Mouse (Mus musculus) T-helper 1 cell (primary cell): ENCODE data around the gene Rxfp3.
"Not testable (repeated sequence)": the region's sequence is repeated elsewhere in the genome, so short reads cannot be mapped to it uniquely, and the experiment has no call there.

Experiments
- in situ Hi-C: fragments of 300-600 bp; cut with MboI, MseI; formaldehyde crosslinking; loops from one replicate; pipeline ENCODE4 v1.15.1; 2025; ENCODE audit warnings: high pct_unique_total_duplicates

The Rxfp3 gene

GRCm38 (mm10) chr15:11036535-11037375, 1.0 kb downstream of the Rxfp3 start:
- in situ Hi-C loops = loop anchor here (5.0 to 25.0 kb wide), 2 partner anchors 291 to 526 kb away; no protein-coding TSS in a partner anchor

DNA sequence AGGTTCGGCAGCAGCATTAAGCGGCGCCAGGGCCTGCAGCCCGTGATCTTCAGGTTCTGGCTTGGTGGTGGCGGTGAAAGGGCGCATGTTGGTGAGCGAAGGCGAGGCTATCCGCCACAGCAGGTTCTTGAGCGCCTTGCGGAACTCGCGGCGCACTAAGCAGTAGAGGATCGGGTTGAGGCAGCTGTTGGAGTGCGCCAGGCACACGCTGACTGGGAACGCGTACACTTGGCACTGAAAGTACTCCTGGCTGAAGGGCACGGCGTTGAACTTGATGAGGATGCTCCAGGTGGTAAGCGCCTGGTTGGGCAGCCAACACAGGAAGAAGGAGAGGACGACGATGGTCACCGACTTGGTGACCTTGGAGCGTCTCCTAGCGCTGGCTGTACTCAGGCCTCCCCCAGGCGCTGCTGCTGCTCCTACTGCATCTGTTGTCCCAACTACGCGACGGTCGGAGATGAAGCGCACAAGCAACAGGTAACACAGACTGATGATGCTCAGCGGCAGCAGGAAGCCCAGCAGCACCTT, 1.8 kb downstream of the Rxfp3 start:
- in situ Hi-C loops = loop anchor here (5.0 to 25.0 kb wide), 2 partner anchors 291 to 526 kb away; no protein-coding TSS in a partner anchor

GRCm38 (mm10) chr15:11030188-11030587, 7.6 kb downstream of the Rxfp3 start:
- in situ Hi-C loops = loop anchor here (25.0 kb wide), 1 partner anchor 532 kb away; no protein-coding TSS in a partner anchor

GRCm38 (mm10) chr15:11026801-11027561, 10.8 kb downstream of the Rxfp3 start:
- in situ Hi-C loops = loop anchor here (25.0 kb wide), 1 partner anchor 535 kb away; no protein-coding TSS in a partner anchor

GRCm38 (mm10) chr15:11014931-11015330, 22.9 kb downstream of the Rxfp3 start:
- in situ Hi-C loops = no loop called here

DNA sequence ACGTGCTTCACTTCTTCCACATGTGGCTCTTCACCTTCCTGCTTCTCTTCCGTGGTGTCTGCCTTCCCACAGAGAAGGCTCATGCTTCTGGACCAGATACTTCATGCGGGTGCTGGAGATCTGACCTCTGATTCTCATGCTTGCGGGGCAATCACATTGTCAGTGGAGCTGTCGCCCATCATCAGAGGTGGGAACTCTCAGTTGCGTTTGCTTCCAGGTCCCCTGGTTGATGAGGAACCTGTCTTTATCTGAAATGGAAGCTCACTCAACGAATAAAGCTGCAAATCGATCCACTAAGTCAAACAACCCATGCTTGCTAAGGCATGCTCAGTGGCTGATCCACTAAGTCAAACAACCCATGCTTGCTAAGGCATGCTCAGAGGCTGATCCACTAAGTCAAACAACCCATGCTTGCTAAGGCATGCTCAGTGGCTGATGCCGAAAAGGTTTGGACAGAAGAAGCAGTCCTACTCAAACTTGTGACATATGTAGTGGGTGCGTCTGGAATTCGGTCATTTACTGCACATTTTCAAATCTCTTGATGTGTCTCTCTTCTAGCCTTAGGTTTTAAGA, 26.7 kb downstream of the Rxfp3 start:
- in situ Hi-C loops = no loop called here

GRCm38 (mm10) chr15:11008756-11009155, 29.0 kb downstream of the Rxfp3 start:
- in situ Hi-C loops = loop anchor here (10.0 kb wide), 1 partner anchor 1804 kb away; no protein-coding TSS in a partner anchor

DNA sequence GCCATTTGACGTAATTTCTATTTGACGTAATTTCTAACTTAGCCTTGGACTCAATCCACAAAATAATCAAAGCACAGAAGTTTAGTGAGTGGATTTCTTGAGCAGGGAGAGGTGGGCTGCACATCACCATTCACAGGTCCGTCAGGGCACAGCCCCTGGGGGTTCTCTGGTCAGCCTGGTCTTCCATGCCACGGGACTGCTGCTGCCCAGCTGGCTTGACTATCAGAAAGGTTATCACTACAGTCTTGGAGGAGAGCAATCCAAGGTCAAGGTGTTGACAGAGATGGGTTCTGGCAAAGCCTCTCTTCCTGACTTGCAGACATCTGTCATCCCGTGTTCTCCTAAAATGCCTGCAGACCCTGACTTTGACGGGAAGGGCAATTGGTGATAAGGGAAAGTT, 33.1 kb downstream of the Rxfp3 start:
- in situ Hi-C loops = loop anchor here (10.0 kb wide), 1 partner anchor 1800 kb away; no protein-coding TSS in a partner anchor

DNA sequence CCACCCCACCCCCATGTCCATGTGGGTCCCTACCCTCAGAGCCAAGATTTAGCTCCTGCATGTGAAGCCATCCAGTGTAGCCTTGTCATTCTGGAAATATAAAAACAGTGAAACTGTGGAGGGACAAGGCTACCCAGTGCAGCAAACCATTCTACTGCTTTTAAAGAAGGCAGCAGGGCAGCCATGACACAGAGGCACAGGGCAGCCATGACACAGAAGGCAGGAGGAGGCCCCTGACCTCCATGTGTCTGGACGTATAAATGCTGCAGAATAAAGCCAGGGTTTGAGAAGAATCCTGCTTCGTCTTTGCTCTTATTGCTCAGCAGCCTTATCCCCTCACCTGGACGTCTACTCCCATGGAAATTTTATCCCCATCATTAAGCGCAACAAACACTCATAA, 34.0 kb downstream of the Rxfp3 start:
- in situ Hi-C loops = loop anchor here (10.0 kb wide), 1 partner anchor 1799 kb away; no protein-coding TSS in a partner anchor

DNA sequence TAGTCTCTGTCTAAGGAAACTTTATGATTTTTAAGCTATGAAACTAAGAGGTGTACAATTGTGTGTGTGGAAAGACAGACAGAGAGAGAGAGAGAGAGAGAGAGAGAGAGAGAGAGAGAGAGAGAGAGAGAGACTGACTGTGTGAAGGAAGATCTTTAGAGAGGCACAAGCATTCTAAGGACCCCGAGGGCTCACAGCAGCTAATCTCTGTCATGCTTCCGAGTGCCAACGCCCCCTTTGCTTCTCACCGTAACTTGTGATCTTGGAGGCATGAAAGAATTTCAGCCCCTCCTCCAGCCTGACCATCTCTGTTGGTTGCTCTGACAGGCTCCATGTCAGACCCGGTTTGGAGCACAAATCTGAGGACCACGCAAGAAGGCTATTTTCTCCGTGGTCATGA, 37.4 kb downstream of the Rxfp3 start, which contains the start of gene Slc45a2:
Gene Slc45a2 (plus strand): TSS at position 301 of the 400 bp plus-strand sequence.
- in situ Hi-C loops = loop anchor here (10.0 kb wide), 1 partner anchor 1796 kb away; no protein-coding TSS in a partner anchor

DNA sequence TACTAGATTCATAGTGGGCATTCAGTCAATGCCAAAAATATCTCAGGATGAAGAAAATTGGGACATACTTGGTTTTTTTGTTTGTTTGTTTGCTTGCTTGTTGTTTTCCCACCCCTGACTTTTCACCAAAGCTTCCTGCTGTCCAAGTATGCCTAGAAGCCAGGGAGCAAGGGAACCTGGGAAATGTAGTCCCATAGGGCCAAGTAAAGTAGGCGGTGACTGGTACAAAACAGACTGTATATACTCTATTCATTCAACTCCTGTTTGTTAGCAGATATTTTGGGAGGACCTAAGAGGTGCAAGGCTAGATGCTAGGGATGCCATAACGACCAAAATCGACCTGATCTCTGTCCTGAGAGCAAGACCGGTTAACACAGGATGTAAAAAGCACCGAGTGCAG, 38.0 kb downstream of the Rxfp3 start:
- in situ Hi-C loops = loop anchor here (10.0 kb wide), 1 partner anchor 1795 kb away; no protein-coding TSS in a partner anchor

DNA sequence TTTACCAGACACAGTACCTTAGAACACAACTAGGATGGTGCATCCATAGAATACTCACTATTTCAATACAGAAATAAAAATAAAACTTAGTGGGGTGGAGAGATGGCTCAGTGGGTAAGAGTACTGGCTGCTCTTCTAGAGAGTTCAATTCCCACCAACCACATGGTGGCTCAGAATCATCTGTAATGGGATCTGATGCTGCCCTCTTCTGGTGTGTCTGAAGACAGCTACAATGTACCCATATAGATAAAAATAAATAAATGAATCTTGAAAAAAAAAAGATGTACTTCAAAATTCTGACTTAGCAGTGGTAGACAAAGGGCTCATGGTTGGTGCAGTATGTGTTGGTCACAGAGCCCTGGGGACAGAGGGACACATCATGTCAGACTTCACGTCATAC, 46.2 kb downstream of the Rxfp3 start:
- in situ Hi-C loops = no loop called here

DNA sequence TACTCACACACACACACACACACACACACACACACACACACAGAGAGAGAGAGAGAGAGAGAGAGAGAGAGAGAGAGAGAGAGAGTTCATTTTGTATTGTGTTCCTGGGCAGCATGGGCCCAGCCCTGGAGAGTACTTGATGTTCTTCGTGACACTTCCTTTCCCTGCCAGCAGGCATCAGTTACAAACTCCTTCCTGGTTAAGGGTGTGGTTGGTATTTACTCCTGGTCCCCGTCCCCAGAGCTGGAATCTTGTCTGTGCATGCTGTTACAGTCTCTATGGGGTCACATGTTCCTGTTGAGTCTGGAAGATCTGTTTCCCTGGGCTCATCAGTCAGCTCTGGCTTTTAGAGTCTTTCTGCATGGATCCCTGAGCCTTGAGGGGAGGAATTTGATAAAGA, 47.4 kb downstream of the Rxfp3 start:
- in situ Hi-C loops = no loop called here

- in situ Hi-C loops = not testable (repeated sequence)
These were observed 51.3 kb downstream of the Rxfp3 start for GRCm38 (mm10) chr15:10986477-10986876.

- in situ Hi-C loops = no loop called here
These were observed 52.0 kb downstream of the Rxfp3 start for GRCm38 (mm10) chr15:10985756-10986155.
